Comparison of ENCODE assay signal across 24 mouse cellular contexts in the genomic region with DNA sequence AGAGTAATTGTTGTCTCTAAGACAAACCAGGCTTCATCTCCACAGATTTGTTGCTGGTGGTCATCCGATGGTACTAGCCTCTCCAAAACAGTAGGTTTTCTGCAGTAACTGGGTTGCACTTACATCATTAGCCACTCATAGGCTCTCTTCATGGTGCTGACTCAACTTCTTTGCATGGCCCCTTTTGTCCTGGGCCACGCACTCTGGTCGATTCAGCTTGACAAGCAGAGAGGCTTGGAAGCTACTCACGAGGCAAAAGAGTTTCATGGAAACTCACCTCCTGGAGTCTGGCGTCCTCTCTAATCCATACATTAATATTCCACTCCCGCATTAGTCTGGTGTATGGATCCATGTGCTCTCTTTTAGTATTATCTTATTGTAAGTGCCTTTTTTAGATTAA.
"Had no signal": no experiment of that assay in that cellular context is flagged by ENCODE, and none has a peak within 500 bp of the region (broad histone marks: within the 10 kb centered on the region; RNA-seq: fewer than 3 reads in every experiment).

No protein-coding gene starts in this region.

- DNase-seq: cerebellum, adult 9-10 months; cerebellum, adult 9-11 months; cerebellum, postnatal 10 days; cerebellum, postnatal 14 days; cerebellum, postnatal 25 days; cerebellum, postnatal 36 days; embryo, embryonic 11 days; forebrain, postnatal 0 days; gastrocnemius, adult 2 months; gastrocnemius, postnatal 10 days; gastrocnemius, postnatal 14 days; gastrocnemius, postnatal 25 days; gastrocnemius, postnatal 36 days; heart, adult 18-20 months; heart, adult 2 months had no signal

- H3K27ac ChIP-seq: embryonic facial prominence, embryonic 10.5 days; embryonic facial prominence, embryonic 12.5 days; embryonic facial prominence, embryonic 13.5 days; embryonic facial prominence, embryonic 15.5 days; forebrain, embryonic 10.5 days; forebrain, embryonic 12.5 days; forebrain, embryonic 13.5 days; forebrain, embryonic 15.5 days; gastrocnemius, adult 2 months; heart, adult 2 months had no signal

- H3K4me3 ChIP-seq: embryonic facial prominence, embryonic 10.5 days; embryonic facial prominence, embryonic 12.5 days; embryonic facial prominence, embryonic 13.5 days; embryonic facial prominence, embryonic 15.5 days; erythroblast, embryonic 14.5 days; forebrain, embryonic 10.5 days; forebrain, embryonic 12.5 days; forebrain, embryonic 13.5 days; forebrain, embryonic 15.5 days; gastrocnemius, adult 2 months; heart, adult 2 months had no signal

- H3K36me3 ChIP-seq: embryonic facial prominence, embryonic 10.5 days; embryonic facial prominence, embryonic 12.5 days; embryonic facial prominence, embryonic 13.5 days; embryonic facial prominence, embryonic 15.5 days; forebrain, embryonic 10.5 days; forebrain, embryonic 12.5 days; forebrain, embryonic 15.5 days had no signal

- H3K9me3 ChIP-seq: embryonic facial prominence, embryonic 12.5 days; embryonic facial prominence, embryonic 15.5 days; forebrain, embryonic 15.5 days had no signal

- H3K4me1 ChIP-seq: embryonic facial prominence, embryonic 10.5 days; embryonic facial prominence, embryonic 12.5 days; embryonic facial prominence, embryonic 13.5 days; embryonic facial prominence, embryonic 15.5 days; forebrain, embryonic 10.5 days; forebrain, embryonic 12.5 days; forebrain, embryonic 13.5 days; forebrain, embryonic 15.5 days had no signal

- H3K27me3 ChIP-seq: embryonic facial prominence, embryonic 12.5 days; embryonic facial prominence, embryonic 13.5 days; embryonic facial prominence, embryonic 15.5 days; forebrain, embryonic 12.5 days; forebrain, embryonic 13.5 days; forebrain, embryonic 15.5 days had no signal
